Comparison of ENCODE assay signal across 8 mouse cellular contexts in the genomic region with DNA sequence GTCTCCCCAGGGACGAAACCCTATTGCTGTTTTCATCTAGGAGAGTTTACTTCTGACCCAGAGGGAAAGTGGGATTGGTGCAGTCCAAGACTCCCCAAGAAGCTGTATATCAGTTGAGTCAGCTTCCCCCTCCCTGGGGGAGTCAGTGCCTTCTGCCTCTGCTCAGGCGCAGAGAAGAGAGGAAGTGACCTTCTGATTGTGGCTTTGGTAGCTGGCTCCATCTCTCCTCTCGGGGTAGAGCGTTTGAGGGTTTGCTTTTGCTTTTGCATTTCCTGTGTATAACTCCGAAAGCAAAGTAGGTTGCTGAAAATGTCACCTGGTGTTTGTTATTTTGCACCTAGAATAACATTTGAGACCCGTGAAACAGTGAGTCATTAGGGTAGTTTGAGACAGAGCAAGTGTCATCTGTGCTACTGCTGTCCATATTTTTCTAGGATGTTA. TPM values are rescaled to one million over a fixed set of nuclear protein-coding genes. Genes with fewer than 3 reads are reported as not detected.
A peak's percentile ranks its signal among the peaks of the same experiment; 100 is the strongest.
DNase-seq lines count a peak whose midpoint lies in the region; ATAC-seq and TF ChIP-seq lines count a peak whose summit lies in the region.

No protein-coding gene starts in this region.

- H3K27me3 ChIP-seq in liver, adult 2 months (ENCODE audit: control insufficient read depth, insufficient read depth, low read length): no peaks in the 10 kb centered on the region
- H3K27me3 ChIP-seq in liver, embryonic 16.5 days (ENCODE audit: control insufficient read depth, insufficient read depth, low read depth, low read length): no peaks in the 10 kb centered on the region
- H3K27me3 ChIP-seq in neural tube, embryonic 15.5 days (replicated peaks): no peaks in the 10 kb centered on the region

- H3K9me3 ChIP-seq in liver, embryonic 16.5 days (replicated peaks; ENCODE audit: control insufficient read depth, low read length): no peaks in the 10 kb centered on the region
- H3K9me3 ChIP-seq in neural tube, embryonic 15.5 days (replicated peaks): no peaks in the 10 kb centered on the region

- DNase-seq in liver, adult 2 months (ENCODE audit: extremely low read depth, low read depth, low spot score): peak; percentile 26
- no peak for DNase-seq in liver
- DNase-seq in thymus, postnatal 14 days: peak; percentile 85
- DNase-seq in left cerebral cortex, postnatal 4 days: no peak
- DNase-seq in layer of hippocampus, adult 8-10 months (ENCODE audit: low spot score in 2 of 2): no peak

- peaks cover 33% of the 10 kb centered on the region for H3K79me2 ChIP-seq in liver, adult 2 months (ENCODE audit: control insufficient read depth, insufficient read depth, low read length)

- H3K36me3 ChIP-seq in liver, adult 2 months (ENCODE audit: control insufficient read depth, insufficient read depth, low read length): no peaks in the 10 kb centered on the region
- no peaks in the 10 kb centered on the region for H3K36me3 ChIP-seq in liver, embryonic 16.5 days (ENCODE audit: control insufficient read depth, insufficient read depth)
- H3K36me3 ChIP-seq in neural tube, embryonic 15.5 days: no peaks in the 10 kb centered on the region

- peaks cover 34% of the 10 kb centered on the region for H3K4me1 ChIP-seq in liver, adult 2 months (ENCODE audit: control insufficient read depth, insufficient read depth, low read length)
- peaks cover 31% of the 10 kb centered on the region for H3K4me1 ChIP-seq in liver, embryonic 16.5 days (ENCODE audit: control insufficient read depth, low read depth, low read length)
- peaks cover 43% of the 10 kb centered on the region for H3K4me1 ChIP-seq in neural tube, embryonic 15.5 days

- 66% methylated on average over 6 of the region's 6 CpGs for WGBS in liver, adult 2 months
- 18% methylated on average over 6 of the region's 6 CpGs for WGBS in liver, embryonic 16.5 days (ENCODE audit: insufficient replicate concordance)
- WGBS in neural tube, embryonic 15.5 days: 80% methylated on average over 6 of the region's 6 CpGs

- peak overlapping the region; percentile 69 for H3K27ac ChIP-seq in liver, adult 2 months (replicated peaks; ENCODE audit: insufficient read depth, low read depth, low read length)
- 0 out of 2 replicates have a peak overlapping the region, but pooled peaks have one; percentile 20 for H3K27ac ChIP-seq in liver, embryonic 16.5 days (ENCODE audit: low read length)
- H3K27ac ChIP-seq in neural tube, embryonic 15.5 days (replicated peaks): no peak overlapping the region

- H3K9ac ChIP-seq in liver, adult 2 months (ENCODE audit: low read depth, low read length): no peak overlapping the region
- H3K9ac ChIP-seq in liver, embryonic 16.5 days (ENCODE audit: low read depth, low read length): no peak overlapping the region
- H3K9ac ChIP-seq in neural tube, embryonic 15.5 days (replicated peaks): no peak overlapping the region

- TF ChIP-seq POLR2A in liver, adult 2 months (IDR thresholded peaks at IDR 0.05; ENCODE audit: extremely low read depth, insufficient read depth, low read length): no peak

- TF ChIP-seq CTCF in liver, adult 2 months (IDR thresholded peaks at IDR 0.05; ENCODE audit: low read depth, low read length): no peak

- ATAC-seq in common myeloid progenitor, adult 5-6 weeks (replicated peaks; ENCODE audit: low read depth, poor library complexity, severe bottlenecking): peak; percentile 90
- ATAC-seq in liver, embryonic 16.5 days (ENCODE audit: low read depth): no peak
- no peak for ATAC-seq in neural tube, embryonic 15.5 days (ENCODE audit: low FRiP score)

- no peak overlapping the region for H3K4me3 ChIP-seq in liver, adult 2 months (ENCODE audit: insufficient read depth, low read depth, low read length)
- no peak overlapping the region for H3K4me3 ChIP-seq in liver, embryonic 16.5 days (ENCODE audit: low read depth, low read length)
- H3K4me3 ChIP-seq in neural tube, embryonic 15.5 days (replicated peaks): no peak overlapping the region

- intact Hi-C loops in left cerebral cortex, postnatal 4 days (cut with DNase I): no loop called here

- H3K4me2 ChIP-seq in liver, embryonic 16.5 days (ENCODE audit: low read depth, low read length): no peak overlapping the region; the same call in 1 of the 2 replicates
- H3K4me2 ChIP-seq in neural tube, embryonic 15.5 days: no peak overlapping the region

RNA-seq across cellular contexts. Expression of a gene that starts 42.3 kb away (rescaled TPM):
- 11.8 and 16.8 TPM in 2 replicates for total RNA-seq in liver, adult 2 months (2014; rRNA removed)
- polyA plus RNA-seq in liver, adult 2 months (2012; rRNA removed): 24.9 and 25.3 TPM in 2 replicates
- total RNA-seq in common myeloid progenitor, adult 5-6 weeks (2017): 25.4 and 40.5 TPM in 2 replicates
- 4.2 and 4.7 TPM in 2 replicates for polyA plus RNA-seq in liver, embryonic 16.5 days (2015; fragmentation: Nextera tagmentation; extraction: Ambion mirVana)
- 16.3 and 16.9 TPM in 2 replicates for polyA plus RNA-seq in neural tube, embryonic 15.5 days (2015; fragmentation: Nextera tagmentation; extraction: Ambion mirVana)
- 100 to 1,000 TPM; 149 to 155 TPM for total RNA-seq in left cerebral cortex, postnatal 4 days (2021)
- 10 to 100 TPM; 78.8 to 94.5 (median 89.3) TPM for total RNA-seq in layer of hippocampus, adult 8-10 months (2022)

Comparison
In these comparisons a context has a peak if more than half of its experiments do, and no peak if none do; other contexts are left out.
1. DNase-seq: peak in liver, adult 2 months (single experiment) and thymus, postnatal 14 days (single experiment); none in liver (single experiment), left cerebral cortex, postnatal 4 days (single experiment) and layer of hippocampus, adult 8-10 months (0 of 2).